Mouse (Mus musculus): ENCODE results near the gene Slc43a2. TPM values are rescaled to one million over a fixed set of nuclear protein-coding genes. Genes with fewer than 3 reads are reported as not detected.
A peak's percentile ranks its signal among the peaks of the same experiment; 100 is the strongest.

The Slc43a2 gene
- polyA plus RNA-seq, 1 experiment = 57.4 TPM

DNA sequence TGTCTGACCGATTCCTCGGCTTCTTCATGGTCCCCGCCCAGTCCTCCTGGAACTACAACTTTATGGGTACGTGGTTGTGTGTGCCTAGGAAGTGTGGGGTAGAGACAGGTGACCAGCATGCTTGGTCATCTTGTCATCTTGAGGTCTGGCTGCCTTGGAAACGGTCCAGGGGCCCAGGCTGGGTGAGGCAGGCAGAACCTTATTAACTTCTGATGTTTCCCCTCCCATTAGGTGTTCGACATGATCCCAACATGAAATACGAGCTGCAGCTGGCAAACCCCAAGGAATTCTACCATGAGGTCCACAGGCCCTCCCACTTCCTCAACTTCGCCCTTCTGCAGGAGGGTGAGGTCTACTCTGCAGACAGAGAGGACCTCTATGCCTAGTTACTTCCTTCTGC, 22.6 kb upstream of the Slc43a2 start:
- no peak overlapping the region for H3K27ac ChIP-seq (ENCODE audit: insufficient read depth, low read length)
- WGBS = 78% methylated on average over 8 of the region's 8 CpGs
- no peak for DNase-seq
- no peaks in the 10 kb centered on the region for H3K27me3 ChIP-seq (ENCODE audit: control insufficient read depth, insufficient read depth, low read length)
- H3K4me3 ChIP-seq (replicated peaks; ENCODE audit: insufficient read depth, low read depth, low read length) = no peak overlapping the region
- peaks cover 4% of the 10 kb centered on the region; the same call in 1 of the 2 replicates for H3K4me1 ChIP-seq (ENCODE audit: control insufficient read depth, insufficient read depth, low read length)
- TF ChIP-seq CTCF (IDR thresholded peaks at IDR 0.05; ENCODE audit: borderline replicate concordance, insufficient read depth, low read depth, low read length) (no peak), POLR2A (IDR thresholded peaks at IDR 0.05; ENCODE audit: borderline replicate concordance, insufficient read depth, low read length) (no peak)

DNA sequence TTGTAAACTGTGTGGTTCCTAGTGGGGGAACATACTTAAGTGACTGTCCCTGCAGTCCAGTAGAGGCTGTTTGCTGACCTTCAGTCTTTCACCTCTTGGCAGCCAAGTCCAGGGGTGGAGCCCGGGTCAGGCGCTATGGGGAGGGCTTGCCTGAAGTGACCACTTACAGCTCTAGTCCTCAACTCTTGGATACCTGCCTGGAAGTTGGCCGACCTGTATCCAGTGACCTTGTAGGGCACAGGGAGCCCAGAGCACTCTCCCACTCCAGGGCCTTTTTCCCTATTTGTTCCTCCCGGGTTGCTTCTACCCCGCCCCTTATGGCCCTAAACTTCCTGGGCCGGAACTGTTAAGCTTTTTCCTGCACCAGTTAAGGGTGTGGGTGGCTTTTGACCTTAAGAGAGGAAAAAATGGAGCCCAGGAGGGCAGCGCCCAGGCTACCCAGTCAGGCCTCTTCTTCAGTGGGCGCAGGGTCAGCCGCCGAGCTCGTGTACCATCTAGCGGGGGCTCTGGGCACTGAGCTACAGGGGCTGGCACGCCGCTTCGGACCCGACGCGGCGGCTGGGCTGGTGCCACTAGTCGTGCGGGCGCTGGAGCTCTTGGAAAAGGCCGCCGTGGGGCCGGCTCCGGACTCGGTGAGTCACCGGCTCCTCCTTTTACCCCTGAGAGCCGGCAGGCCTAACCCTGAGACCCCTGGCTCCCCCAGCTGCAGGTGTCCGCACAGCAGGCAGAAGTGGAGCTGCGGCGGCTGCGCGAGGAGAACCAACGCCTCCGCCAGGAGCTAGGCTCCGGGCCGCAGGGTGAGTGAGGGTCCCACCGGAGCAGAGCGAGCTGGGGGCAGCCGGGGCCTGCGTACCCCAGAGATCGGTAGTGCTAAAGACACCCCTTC, 21.5 kb upstream of the Slc43a2 start, which contains the start of gene Rilp:
TSS of gene Rilp (plus strand) at position 354 of the 886 bp plus-strand sequence.
- 2% methylated on average over 43 of the region's 43 CpGs for WGBS
- peaks cover 4% of the 10 kb centered on the region; the same call in 1 of the 2 replicates for H3K4me1 ChIP-seq (ENCODE audit: control insufficient read depth, insufficient read depth, low read length)
- no peaks in the 10 kb centered on the region for H3K27me3 ChIP-seq (ENCODE audit: control insufficient read depth, insufficient read depth, low read length)
- TF ChIP-seq POLR2A (IDR thresholded peaks at IDR 0.05; ENCODE audit: borderline replicate concordance, insufficient read depth, low read length) = no peak
- TF ChIP-seq CTCF (IDR thresholded peaks at IDR 0.05; ENCODE audit: borderline replicate concordance, insufficient read depth, low read depth, low read length) = no peak
- H3K4me3 ChIP-seq (replicated peaks; ENCODE audit: insufficient read depth, low read depth, low read length) = peak within 1 kb of the TSS; percentile 62
- peak in 1 of 2 experiments; percentile 66 for DNase-seq
- H3K27ac ChIP-seq (ENCODE audit: insufficient read depth, low read length) = peak within 1 kb of the TSS; percentile 30

DNA sequence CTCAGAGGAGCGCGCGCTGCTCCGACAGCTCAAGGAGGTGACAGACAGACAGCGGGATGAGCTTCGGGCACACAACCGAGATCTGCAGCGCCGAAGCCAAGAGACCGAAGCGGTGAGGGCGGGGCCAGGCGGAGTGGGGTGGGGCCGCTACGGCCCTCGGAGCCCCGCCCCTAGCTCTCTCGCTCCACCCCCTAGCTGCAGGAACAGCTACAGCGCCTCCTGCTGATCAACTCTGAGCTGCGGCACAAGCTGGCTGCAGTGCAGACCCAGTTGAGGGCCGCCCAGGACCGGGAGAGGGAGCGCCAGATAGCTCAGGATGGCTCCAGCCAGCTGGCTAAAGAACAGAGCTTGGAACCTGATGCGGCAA, 20.9 kb upstream of the Slc43a2 start:
- WGBS = under 1% methylated on average over 24 of the region's 24 CpGs
- peak; percentile 92 to 94 for DNase-seq
- Histone ChIP-seq H3K4me1 (ENCODE audit: control insufficient read depth, insufficient read depth, low read length) (peaks cover 4% of the 10 kb centered on the region; the same call in 1 of the 2 replicates), H3K4me3 (replicated peaks; ENCODE audit: insufficient read depth, low read depth, low read length) (peak overlapping the region; percentile 62), H3K27ac (ENCODE audit: insufficient read depth, low read length) (peak overlapping the region; percentile 30), H3K27me3 (ENCODE audit: control insufficient read depth, insufficient read depth, low read length) (no peaks in the 10 kb centered on the region)
- TF ChIP-seq POLR2A (IDR thresholded peaks at IDR 0.05; ENCODE audit: borderline replicate concordance, insufficient read depth, low read length) (0 out of 2 replicates have a peak, but pooled peaks have one; percentile 41), CTCF (IDR thresholded peaks at IDR 0.05; ENCODE audit: borderline replicate concordance, insufficient read depth, low read depth, low read length) (peak; percentile 81)

DNA sequence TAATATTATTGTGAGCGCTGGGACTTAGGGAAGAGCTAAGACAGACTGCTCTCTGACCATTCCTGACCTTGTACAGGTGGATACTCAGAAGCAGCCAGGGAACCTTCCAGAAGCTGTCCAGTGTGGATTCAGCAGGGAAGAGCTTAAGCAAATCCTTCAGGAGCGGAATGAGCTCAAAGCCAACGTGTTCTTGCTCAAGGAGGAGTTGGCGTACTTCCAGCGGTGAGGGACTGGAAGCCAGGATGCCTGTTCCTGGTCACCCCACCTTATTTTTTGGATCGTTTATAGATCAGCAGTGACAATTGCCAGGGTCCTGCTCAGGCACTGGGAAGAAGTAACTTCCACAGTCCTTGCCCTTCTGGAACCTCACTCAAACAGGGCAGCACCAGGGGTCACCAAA, 20.3 kb upstream of the Slc43a2 start:
- WGBS = 36% methylated on average over 6 of the region's 6 CpGs
- Histone ChIP-seq H3K27me3 (ENCODE audit: control insufficient read depth, insufficient read depth, low read length) (no peaks in the 10 kb centered on the region), H3K4me3 (replicated peaks; ENCODE audit: insufficient read depth, low read depth, low read length) (no peak overlapping the region), H3K27ac (ENCODE audit: insufficient read depth, low read length) (0 out of 2 replicates have a peak overlapping the region, but pooled peaks have one; percentile 4), H3K4me1 (ENCODE audit: control insufficient read depth, insufficient read depth, low read length) (peaks cover 4% of the 10 kb centered on the region; the same call in 1 of the 2 replicates)
- DNase-seq = peak; percentile 53 to 54
- TF ChIP-seq CTCF (IDR thresholded peaks at IDR 0.05; ENCODE audit: borderline replicate concordance, insufficient read depth, low read depth, low read length) (no peak), POLR2A (IDR thresholded peaks at IDR 0.05; ENCODE audit: borderline replicate concordance, insufficient read depth, low read length) (no peak)

GRCm38 (mm10) chr11:75512301-75513018, 19.0 kb upstream of the Slc43a2 start:
- H3K27me3 ChIP-seq (ENCODE audit: control insufficient read depth, insufficient read depth, low read length) = no peaks in the 10 kb centered on the region
- H3K27ac ChIP-seq (ENCODE audit: insufficient read depth, low read length) = no peak overlapping the region

DNA sequence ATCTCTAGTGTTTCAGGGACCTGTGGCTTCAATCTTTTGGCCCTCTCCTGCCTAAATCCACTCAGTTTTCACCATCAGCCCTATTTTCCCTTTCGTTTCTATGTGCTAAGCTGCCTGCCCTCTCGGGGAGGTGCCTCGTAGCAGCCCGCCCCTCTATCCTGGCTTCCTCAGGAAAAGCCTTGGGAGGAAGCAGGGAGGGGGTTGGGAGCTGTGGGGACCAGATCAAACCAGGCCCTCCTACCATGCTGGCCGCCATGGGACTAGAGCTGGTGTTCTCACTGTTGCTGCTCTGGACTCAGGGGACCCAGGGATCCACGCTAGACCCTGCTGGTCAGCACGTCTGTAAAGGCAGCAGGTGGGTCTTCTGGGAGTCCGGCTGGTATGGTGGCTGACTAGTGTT, 18.2 kb upstream of the Slc43a2 start, which contains the start of gene Scarf1:
TSS of gene Scarf1 (plus strand) at position 205 of the 400 bp plus-strand sequence.
- WGBS = 74% methylated on average over 8 of the region's 8 CpGs
- TF ChIP-seq POLR2A (IDR thresholded peaks at IDR 0.05; ENCODE audit: borderline replicate concordance, insufficient read depth, low read length) (no peak), CTCF (IDR thresholded peaks at IDR 0.05; ENCODE audit: borderline replicate concordance, insufficient read depth, low read depth, low read length) (no peak)
- H3K4me3 ChIP-seq (replicated peaks; ENCODE audit: insufficient read depth, low read depth, low read length) = no peak within 1 kb of the TSS
- DNase-seq = no peak
- H3K27me3 ChIP-seq (ENCODE audit: control insufficient read depth, insufficient read depth, low read length) = no peaks in the 10 kb centered on the region
- no peak within 1 kb of the TSS for H3K27ac ChIP-seq (ENCODE audit: insufficient read depth, low read length)
- peaks cover 4% of the 10 kb centered on the region; the same call in 1 of the 2 replicates for H3K4me1 ChIP-seq (ENCODE audit: control insufficient read depth, insufficient read depth, low read length)

More at GRCm38 (mm10) chr11:75512301-75513018, 19.0 kb upstream of the Slc43a2 start:
- 70% methylated on average over 9 of the region's 9 CpGs for WGBS
- no peak for DNase-seq
- TF ChIP-seq POLR2A (IDR thresholded peaks at IDR 0.05; ENCODE audit: borderline replicate concordance, insufficient read depth, low read length) = no peak
- no peak for TF ChIP-seq CTCF (IDR thresholded peaks at IDR 0.05; ENCODE audit: borderline replicate concordance, insufficient read depth, low read depth, low read length)
- peaks cover 4% of the 10 kb centered on the region; the same call in 1 of the 2 replicates for H3K4me1 ChIP-seq (ENCODE audit: control insufficient read depth, insufficient read depth, low read length)
- H3K4me3 ChIP-seq (replicated peaks; ENCODE audit: insufficient read depth, low read depth, low read length) = no peak overlapping the region

DNA sequence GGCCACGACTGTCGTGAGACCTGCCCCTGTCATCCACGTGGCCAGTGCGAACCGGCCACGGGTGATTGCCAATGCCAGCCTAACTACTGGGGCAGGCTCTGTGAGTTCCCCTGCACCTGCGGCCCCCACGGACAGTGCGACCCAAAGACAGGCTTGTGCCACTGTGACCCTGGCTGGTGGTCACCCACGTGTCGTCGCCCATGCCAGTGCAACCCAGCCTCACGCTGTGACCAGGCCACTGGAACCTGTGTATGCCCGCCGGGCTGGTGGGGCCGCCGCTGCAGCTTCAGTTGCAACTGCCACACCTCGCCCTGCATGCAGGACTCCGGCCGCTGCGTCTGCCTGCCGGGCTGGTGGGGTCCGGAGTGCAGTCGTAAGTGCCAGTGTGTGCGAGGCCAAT, 16.3 kb upstream of the Slc43a2 start:
- Histone ChIP-seq H3K4me3 (replicated peaks; ENCODE audit: insufficient read depth, low read depth, low read length) (no peak overlapping the region), H3K4me1 (ENCODE audit: control insufficient read depth, insufficient read depth, low read length) (peaks cover 4% of the 10 kb centered on the region; the same call in 1 of the 2 replicates), H3K27me3 (ENCODE audit: control insufficient read depth, insufficient read depth, low read length) (no peaks in the 10 kb centered on the region), H3K27ac (ENCODE audit: insufficient read depth, low read length) (no peak overlapping the region)
- no peak for DNase-seq
- no peak for TF ChIP-seq POLR2A (IDR thresholded peaks at IDR 0.05; ENCODE audit: borderline replicate concordance, insufficient read depth, low read length)
- no peak for TF ChIP-seq CTCF (IDR thresholded peaks at IDR 0.05; ENCODE audit: borderline replicate concordance, insufficient read depth, low read depth, low read length)
- WGBS = 88% methylated on average over 25 of the region's 25 CpGs
